Mouse (Mus musculus) heart, embryonic 16.5 days (tissue): ENCODE results near the gene Btnl2. TPM values are rescaled to one million over a fixed set of nuclear protein-coding genes. Genes with fewer than 3 reads are reported as not detected.
A peak's percentile ranks its signal among the peaks of the same experiment; 100 is the strongest.

ENCODE experiments used
- ATAC-seq: fragments of 200-750 bp; cut with Nextera tagmentation; replicated peaks from 2 replicates; pipeline ENCODE4 v1.8.0; 2017; ENCODE audit warnings: moderate number of reproducible peaks; ENCODE audit not compliant: insufficient read depth, low FRiP score; ENCODE audit errors: extremely low read depth
- H3K27ac ChIP-seq: fragments of 300-500 bp; sonication (generic); 2 replicates; pipeline ENCODE4 v1.5.1; 2014; ENCODE audit warnings: mild to moderate bottlenecking, low read length, control low read depth, moderate library complexity
- H3K27me3 ChIP-seq: fragments of 300-500 bp; sonication (generic); 2 replicates; pipeline ENCODE4 v1.6.1; 2014; ENCODE audit warnings: low read length, mixed read lengths; ENCODE audit not compliant: control insufficient read depth, insufficient read depth
- H3K36me3 ChIP-seq: fragments of 300-500 bp; sonication (generic); 2 replicates; pipeline ENCODE4 v1.6.1; 2014; ENCODE audit not compliant: control insufficient read depth, insufficient read depth
- H3K4me1 ChIP-seq: fragments of 300-500 bp; sonication (generic); 2 replicates; pipeline ENCODE4 v1.6.1; 2014; ENCODE audit warnings: low read length, mixed read lengths; ENCODE audit not compliant: control insufficient read depth, insufficient read depth
- H3K4me2 ChIP-seq: fragments of 300-500 bp; sonication (generic); 2 replicates; pipeline ENCODE4 v1.6.1; 2014; ENCODE audit warnings: low read depth, mild to moderate bottlenecking, control low read depth, low read length
- H3K4me3 ChIP-seq: fragments of 300-500 bp; sonication (generic); 2 replicates; pipeline ENCODE4 v1.5.1; 2014; ENCODE audit warnings: mild to moderate bottlenecking, control low read depth, low read length
- H3K9ac ChIP-seq: fragments of 300-500 bp; sonication (generic); 2 replicates; pipeline ENCODE4 v1.6.1; 2014; ENCODE audit warnings: low read length, control low read depth
- H3K9me3 ChIP-seq: fragments of 300-500 bp; sonication (generic); replicated peaks from 2 replicates; pipeline ENCODE4 v1.6.1; 2016; ENCODE audit warnings: low read length; ENCODE audit not compliant: control insufficient read depth
- WGBS: fragments of 180-500 bp; shearing (Covaris S2); extraction: QIAGEN DNeasy Blood & Tissue Kit; methylation state at CpG from one replicate; pipeline ENCODE4 v1.1.7; 2014; 5-methylcytosine and 5-hydroxymethylcytosine counted together
- polyA plus RNA-seq: library from polyadenylated mRNA; unstranded; fragments of >200 nt; fragmentation: Nextera tagmentation; extraction: Ambion mirVana; gene quantifications from 2 replicates; pipeline ENCODE4 v1.2.1, GENCODE M21; 2015

Gene Btnl2
- polyA plus RNA-seq, 1 experiment from 2014 or later: 0.09 TPM

DNA sequence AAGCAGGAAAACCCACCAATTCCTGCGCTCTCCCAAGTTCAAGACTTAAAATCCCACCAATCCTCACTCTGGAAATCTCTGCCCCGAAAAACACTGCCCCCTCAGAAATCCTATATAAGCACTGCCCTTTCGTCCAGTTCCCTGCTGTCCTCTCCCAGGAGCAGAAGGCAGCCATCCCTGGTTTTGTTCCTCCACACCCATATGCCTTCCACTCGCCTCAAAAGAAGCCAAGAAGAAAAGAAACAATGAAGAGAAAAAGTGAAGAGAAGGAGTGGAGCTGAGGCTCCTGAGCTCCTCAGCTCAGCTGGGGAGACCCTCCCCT, 44.7 kb downstream of the Btnl2 start:
- Histone ChIP-seq H3K4me2 (peak overlapping the region; percentile 83; the same call in 1 of the 2 replicates), H3K36me3 (no peaks in the 10 kb centered on the region), H3K27me3 (peaks cover 12% of the 10 kb centered on the region), H3K9ac (no peak overlapping the region), H3K9me3 (no peaks in the 10 kb centered on the region), H3K27ac (no peak overlapping the region), H3K4me3 (no peak overlapping the region; the same call in 1 of the 2 replicates), H3K4me1 (no peaks in the 10 kb centered on the region)
- 54% methylated on average over 4 of the region's 4 CpGs for WGBS
- no peak for ATAC-seq

DNA sequence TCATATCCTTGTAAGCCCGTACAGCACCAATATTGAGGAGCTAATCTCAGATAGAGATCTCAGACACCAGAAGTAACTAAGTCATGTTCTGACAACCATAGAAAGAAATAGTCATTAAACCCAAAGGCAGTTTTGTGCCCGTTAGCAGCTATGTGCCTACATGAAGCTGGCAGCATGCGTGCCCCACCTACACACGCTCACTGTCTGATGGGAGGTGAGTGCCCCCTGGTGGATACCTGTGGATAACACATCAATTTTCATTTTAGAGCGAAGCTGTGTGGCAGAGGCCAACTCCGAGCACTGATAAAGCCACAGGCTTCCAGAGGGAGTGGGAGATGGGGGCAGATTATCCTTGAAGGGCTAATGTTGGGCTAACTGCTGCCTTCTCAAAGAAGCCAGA, 56.5 kb downstream of the Btnl2 start:
- Histone ChIP-seq H3K36me3 (no peaks in the 10 kb centered on the region), H3K4me1 (no peaks in the 10 kb centered on the region), H3K4me3 (no peak overlapping the region), H3K27me3 (no peaks in the 10 kb centered on the region; the same call in 1 of the 2 replicates), H3K4me2 (no peak overlapping the region), H3K27ac (no peak overlapping the region), H3K9me3 (no peaks in the 10 kb centered on the region), H3K9ac (no peak overlapping the region)
- 22% methylated on average over 6 of the region's 6 CpGs for WGBS
- no peak for ATAC-seq

Other genes with a start within 250 kb of the Btnl2 start
- gene H2-DMa, start 235.3 kb upstream of the Btnl2 start, polyA plus RNA-seq: 10.9 and 13.8 TPM in 2 replicates
- 69.4 and 71.9 TPM in 2 replicates for gene Brd2, start 232.2 kb upstream of the Btnl2 start, polyA plus RNA-seq
- 2.5 and 6.1 TPM in 2 replicates for gene H2-DMb2, start 211.5 kb upstream of the Btnl2 start, polyA plus RNA-seq
- gene H2-DMb1, start 201.8 kb upstream of the Btnl2 start, polyA plus RNA-seq: 2.3 and 4.0 TPM in 2 replicates
- 5.7 and 11.1 TPM in 2 replicates for gene Tap1, start 167.3 kb upstream of the Btnl2 start, polyA plus RNA-seq
- gene Psmb9, start 167.1 kb upstream of the Btnl2 start, polyA plus RNA-seq: 15.0 and 32.2 TPM in 2 replicates
- 31.8 and 87.6 TPM in 2 replicates for gene Psmb8, start 157.1 kb upstream of the Btnl2 start, polyA plus RNA-seq
- 10.9 and 21.4 TPM in 2 replicates for gene Tap2, start 151.3 kb upstream of the Btnl2 start, polyA plus RNA-seq
- 0.17 and 0.24 TPM in 2 replicates for gene H2-Ob, start 115.9 kb upstream of the Btnl2 start, polyA plus RNA-seq
- 79.1 and 172 TPM in 2 replicates for gene H2-Ab1, start 97.1 kb upstream of the Btnl2 start, polyA plus RNA-seq
- gene H2-Aa, start 67.0 kb upstream of the Btnl2 start, polyA plus RNA-seq: 35.2 and 72.7 TPM in 2 replicates
- gene H2-Eb1, start 49.0 kb upstream of the Btnl2 start, polyA plus RNA-seq: 20.8 and 54.0 TPM in 2 replicates
- 0.11 and 0.42 TPM in 2 replicates for gene H2-Eb2, start 29.2 kb upstream of the Btnl2 start, polyA plus RNA-seq
- 0.18 TPM in 1 of 2 replicates, not detected in the other for gene Btnl1, start 22.3 kb downstream of the Btnl2 start, polyA plus RNA-seq
- gene BC051142, start 44.0 kb downstream of the Btnl2 start, polyA plus RNA-seq: not detected in 2 replicates
- gene Btnl4, start 122.5 kb downstream of the Btnl2 start, polyA plus RNA-seq: 0.08 TPM in 1 of 2 replicates, not detected in the other
- 0.26 TPM in 1 of 2 replicates, not detected in the other for gene Btnl6, start 162.5 kb downstream of the Btnl2 start, polyA plus RNA-seq
- gene Notch4, start 209.4 kb downstream of the Btnl2 start, polyA plus RNA-seq: 4.8 and 9.0 TPM in 2 replicates
- 11.3 and 18.5 TPM in 2 replicates for gene Gpsm3, start 235.0 kb downstream of the Btnl2 start, polyA plus RNA-seq
- gene Pbx2, start 236.4 kb downstream of the Btnl2 start, polyA plus RNA-seq: 4.8 and 5.4 TPM in 2 replicates
- gene Ager, start 243.0 kb downstream of the Btnl2 start, polyA plus RNA-seq: 4.7 and 34.7 TPM in 2 replicates
- gene Rnf5, start 248.9 kb downstream of the Btnl2 start, polyA plus RNA-seq: 113 and 114 TPM in 2 replicates
- 47.9 and 53.5 TPM in 2 replicates for gene Agpat1, start 249.4 kb downstream of the Btnl2 start, polyA plus RNA-seq